Mouse (Mus musculus) mature B cell (primary cell): Measurements from ENCODE around the gene Vwce.

Experiments used
- in situ Hi-C: fragments of 300-500 bp; cut with MboI; formaldehyde crosslinking; loops from 2 replicates; pipeline ENCODE4 v1.14.3; 2019

Gene Vwce

GRCm38 (mm10) chr19:10634106-10634871 is at the start of gene Vwce:
Gene Vwce (plus strand): TSS chr19:10634213.
- in situ Hi-C loops = no loop called here

GRCm38 (mm10) chr19:10585112-10585511 is 48.9 kb upstream of the Vwce start:
- in situ Hi-C loops = no loop called here

- in situ Hi-C loops = no loop called here
Measured at GRCm38 (mm10) chr19:10587231-10587630, 46.8 kb upstream of the Vwce start.

- in situ Hi-C loops = no loop called here
Measured at GRCm38 (mm10) chr19:10589127-10589857, 44.7 kb upstream of the Vwce start.

- in situ Hi-C loops = no loop called here
Measured at GRCm38 (mm10) chr19:10590301-10590700, 43.7 kb upstream of the Vwce start.

- in situ Hi-C loops = no loop called here
Measured at GRCm38 (mm10) chr19:10591659-10592377, 42.2 kb upstream of the Vwce start.

GRCm38 (mm10) chr19:10598188-10598587 is 35.8 kb upstream of the Vwce start:
- in situ Hi-C loops = no loop called here

GRCm38 (mm10) chr19:10599648-10600047 is 34.4 kb upstream of the Vwce start:
- in situ Hi-C loops = no loop called here

GRCm38 (mm10) chr19:10602247-10602769 is 31.7 kb upstream of the Vwce start:
- in situ Hi-C loops = no loop called here

GRCm38 (mm10) chr19:10602787-10603186 is 31.2 kb upstream of the Vwce start:
- in situ Hi-C loops = no loop called here

GRCm38 (mm10) chr19:10603660-10604523 is 30.1 kb upstream of the Vwce start:
- in situ Hi-C loops = no loop called here

GRCm38 (mm10) chr19:10604534-10604933 is 29.5 kb upstream of the Vwce start:
- in situ Hi-C loops = no loop called here

GRCm38 (mm10) chr19:10605293-10605900 is 28.6 kb upstream of the Vwce start, which contains the start of the genes Ddb1 and Tkfc:
Gene Ddb1 (plus strand): TSS chr19:10605327.
Gene Tkfc (minus strand): TSS chr19:10605654.
- in situ Hi-C loops = loop anchor here (5.0 kb wide), 1 partner anchor 53 kb away; no protein-coding TSS in a partner anchor

GRCm38 (mm10) chr19:10605901-10606622 is 28.0 kb upstream of the Vwce start:
- in situ Hi-C loops = loop anchor here (5.0 kb wide), 1 partner anchor 54 kb away; no protein-coding TSS in a partner anchor

GRCm38 (mm10) chr19:10608573-10609240 is 25.3 kb upstream of the Vwce start:
- in situ Hi-C loops = loop anchor here (5.0 kb wide), 1 partner anchor 56 kb away; no protein-coding TSS in a partner anchor

- in situ Hi-C loops = no loop called here
Measured at GRCm38 (mm10) chr19:10634872-10635318, 882 bp downstream of the Vwce start.

- in situ Hi-C loops = no loop called here
Measured at GRCm38 (mm10) chr19:10637840-10638239, 3.8 kb downstream of the Vwce start.

GRCm38 (mm10) chr19:10640080-10640479 is 6.1 kb downstream of the Vwce start:
- in situ Hi-C loops = no loop called here
